Mouse (Mus musculus) small intestine, adult 2 months (tissue): ENCODE data around the gene Gng7. TPM values are rescaled to one million over a fixed set of nuclear protein-coding genes. Genes with fewer than 3 reads are reported as not detected.
A peak's percentile ranks its signal among the peaks of the same experiment; 100 is the strongest.

Experiments
- H3K27ac ChIP-seq: fragments of 200-500 bp; 2 replicates; pipeline ENCODE4 v1.5.1; 2012; ENCODE audit warnings: low read depth, low read length, control low read depth, inconsistent platforms; ENCODE audit not compliant: insufficient read depth
- H3K27me3 ChIP-seq: fragments of 200-500 bp; 2 replicates; pipeline ENCODE4 v1.6.1; 2012; ENCODE audit warnings: mild to moderate bottlenecking, moderate library complexity, low read length, inconsistent platforms; ENCODE audit not compliant: control insufficient read depth, insufficient read depth
- H3K36me3 ChIP-seq: fragments of 200-500 bp; 2 replicates; pipeline ENCODE4 v1.6.1; 2012; ENCODE audit warnings: mild to moderate bottlenecking, low read length, control low read depth, inconsistent platforms; ENCODE audit not compliant: control insufficient read depth, insufficient read depth
- H3K4me1 ChIP-seq: fragments of 200-500 bp; 2 replicates; pipeline ENCODE4 v1.6.1; 2012; ENCODE audit warnings: low read length, inconsistent platforms, mixed read lengths; ENCODE audit not compliant: control insufficient read depth, insufficient read depth, insufficient read length
- H3K4me3 ChIP-seq: fragments of 200-500 bp; 2 replicates; pipeline ENCODE4 v1.5.1; 2012; ENCODE audit warnings: low read depth, mild to moderate bottlenecking, control low read depth, inconsistent platforms, low read length, moderate library complexity
- CTCF ChIP-seq: fragments of 200-500 bp; IDR thresholded peaks from 2 replicates; pipeline ENCODE4 v1.5.1; 2012; ENCODE audit warnings: low read depth, mild to moderate bottlenecking, control low read depth, inconsistent platforms, low read length, moderate library complexity, mixed read lengths; ENCODE audit not compliant: insufficient replicate concordance, insufficient read length; ENCODE audit errors: extremely low read depth
- POLR2A ChIP-seq: fragments of 200-500 bp; IDR thresholded peaks from 2 replicates; pipeline ENCODE4 v1.6.1; 2012; ENCODE audit warnings: low read depth, mild to moderate bottlenecking, control low read depth, inconsistent platforms, low read length, moderate library complexity
- WGBS: fragments of 180-500 bp; shearing (Covaris S2); methylation state at CpG from one replicate; pipeline ENCODE4 v1.1.7; 2018; 5-methylcytosine and 5-hydroxymethylcytosine counted together
- polyA plus RNA-seq: library from polyadenylated mRNA; depleted of rRNA; stranded (reverse); fragments of >200 nt; gene quantifications from 2 replicates; pipeline ENCODE4 v1.2.3, GENCODE M21; 2012

Gng7 gene
- polyA plus RNA-seq, 1 experiment: 0.44 TPM

DNA sequence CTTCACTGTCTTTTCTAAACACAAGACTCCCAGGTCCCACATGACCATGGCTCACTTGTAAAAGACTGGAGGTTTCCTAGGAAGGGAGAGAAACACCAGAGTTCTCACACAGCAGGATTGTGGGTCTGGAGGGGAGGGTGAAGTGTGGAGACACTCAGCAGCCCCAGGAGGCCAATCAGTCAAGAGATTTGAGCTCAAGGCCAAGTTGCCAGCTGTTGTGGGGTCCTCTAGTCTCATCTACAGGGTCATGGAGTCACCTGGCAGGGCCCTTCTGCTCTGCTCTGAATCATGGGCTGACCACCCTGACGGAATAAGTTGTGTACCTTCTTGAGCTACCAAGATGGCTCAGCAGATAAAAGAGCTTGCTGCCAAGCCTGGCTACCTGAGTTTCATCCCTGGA, 41.0 kb downstream of the Gng7 start:
- Histone ChIP-seq H3K27me3 (no peaks in the 10 kb centered on the region), H3K36me3 (no peaks in the 10 kb centered on the region), H3K4me3 (no peak overlapping the region), H3K27ac (no peak overlapping the region), H3K4me1 (peaks cover 28% of the 10 kb centered on the region)
- 90% methylated on average over 1 of the region's 1 CpGs for WGBS
- no peak for TF ChIP-seq POLR2A
- TF ChIP-seq CTCF: no peak

DNA sequence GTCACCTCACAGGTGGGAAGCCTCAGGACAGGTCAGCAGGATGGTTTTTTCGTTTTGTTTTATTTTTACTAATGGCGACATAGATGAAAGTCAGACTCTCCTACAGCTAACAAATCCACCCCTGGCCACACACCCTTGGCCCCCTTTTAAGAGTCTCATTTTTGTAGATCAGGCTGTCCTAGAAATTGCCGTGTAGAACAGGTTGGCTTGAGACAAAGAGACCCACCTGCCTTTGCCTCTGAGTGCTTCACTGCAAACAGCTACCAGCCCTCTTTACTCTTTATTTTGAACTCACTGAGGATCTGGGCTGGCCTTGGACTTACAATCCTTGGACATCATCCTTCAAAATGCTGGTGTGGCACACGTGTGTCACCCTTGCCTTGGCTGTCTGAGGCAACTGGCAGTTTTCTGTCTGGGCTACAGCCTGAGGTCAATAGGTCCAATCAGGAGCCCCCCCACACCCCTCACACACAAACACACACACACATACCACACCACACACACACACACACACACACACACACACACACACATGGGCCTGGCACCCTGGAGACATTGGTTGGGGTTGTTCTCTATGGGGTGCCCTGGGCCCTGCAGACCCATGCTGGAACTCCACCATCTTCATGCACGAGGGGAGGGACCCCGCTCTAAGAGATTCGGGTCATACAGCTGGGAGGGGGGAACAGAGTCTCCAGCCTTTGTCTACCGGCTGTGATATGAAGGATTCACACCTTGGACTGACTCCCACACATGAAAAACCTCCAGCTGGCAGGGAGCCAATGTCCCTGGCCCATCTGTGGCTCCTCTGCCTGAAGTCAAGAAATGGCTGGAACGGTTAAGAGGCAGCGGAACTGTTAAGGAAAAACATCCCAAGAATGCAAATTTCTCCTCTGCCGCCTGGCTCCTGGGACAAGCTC, 42.4 kb downstream of the Gng7 start:
- Histone ChIP-seq H3K27me3 (no peaks in the 10 kb centered on the region), H3K27ac (peak overlapping the region; percentile 66), H3K36me3 (no peaks in the 10 kb centered on the region), H3K4me1 (peaks cover 29% of the 10 kb centered on the region), H3K4me3 (no peak overlapping the region)
- no peak for TF ChIP-seq POLR2A
- TF ChIP-seq CTCF: no peak
- WGBS: 53% methylated on average over 11 of the region's 11 CpGs

- Histone ChIP-seq H3K4me1 (peaks cover 32% of the 10 kb centered on the region), H3K36me3 (no peaks in the 10 kb centered on the region), H3K27me3 (no peaks in the 10 kb centered on the region), H3K4me3 (no peak overlapping the region), H3K27ac (peak overlapping the region; percentile 66)
- WGBS: 16% methylated on average over 15 of the region's 15 CpGs
- TF ChIP-seq CTCF (no peak), POLR2A (no peak; the same call in 1 of the 2 replicates)
These were observed 43.2 kb downstream of the Gng7 start for GRCm38 (mm10) chr10:80971533-80971932.

DNA sequence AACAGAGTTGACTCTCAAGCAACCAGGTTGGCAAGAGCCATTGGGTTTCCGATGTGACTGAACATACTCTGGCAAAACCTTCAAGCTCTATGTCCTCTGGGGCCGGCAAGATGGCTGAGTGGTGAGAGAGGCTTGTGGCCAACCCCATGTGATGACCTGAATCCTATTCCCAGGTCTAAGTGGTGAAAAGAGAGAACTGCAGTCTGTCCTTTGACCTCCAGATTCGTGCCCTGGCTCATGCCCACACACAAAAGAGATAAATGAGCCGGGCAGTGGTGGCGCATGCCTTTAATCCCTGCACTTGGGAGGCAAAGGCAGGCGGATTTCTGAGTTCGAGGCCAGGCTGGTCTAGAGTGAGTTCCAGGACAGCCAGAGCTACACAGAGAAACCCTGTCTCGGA, 44.6 kb downstream of the Gng7 start:
- Histone ChIP-seq H3K4me1 (peaks cover 33% of the 10 kb centered on the region), H3K27ac (no peak overlapping the region), H3K4me3 (no peak overlapping the region), H3K36me3 (no peaks in the 10 kb centered on the region), H3K27me3 (no peaks in the 10 kb centered on the region)
- WGBS: 67% methylated on average over 8 of the region's 8 CpGs
- TF ChIP-seq CTCF (no peak), POLR2A (no peak)

GRCm38 (mm10) chr10:80969298-80969697, 45.4 kb downstream of the Gng7 start:
- Histone ChIP-seq H3K36me3 (no peaks in the 10 kb centered on the region), H3K4me3 (no peak overlapping the region), H3K27me3 (no peaks in the 10 kb centered on the region), H3K4me1 (peaks cover 31% of the 10 kb centered on the region), H3K27ac (no peak overlapping the region)
- 96% methylated on average over 3 of the region's 3 CpGs for WGBS
- no peak for TF ChIP-seq CTCF
- no peak for TF ChIP-seq POLR2A

DNA sequence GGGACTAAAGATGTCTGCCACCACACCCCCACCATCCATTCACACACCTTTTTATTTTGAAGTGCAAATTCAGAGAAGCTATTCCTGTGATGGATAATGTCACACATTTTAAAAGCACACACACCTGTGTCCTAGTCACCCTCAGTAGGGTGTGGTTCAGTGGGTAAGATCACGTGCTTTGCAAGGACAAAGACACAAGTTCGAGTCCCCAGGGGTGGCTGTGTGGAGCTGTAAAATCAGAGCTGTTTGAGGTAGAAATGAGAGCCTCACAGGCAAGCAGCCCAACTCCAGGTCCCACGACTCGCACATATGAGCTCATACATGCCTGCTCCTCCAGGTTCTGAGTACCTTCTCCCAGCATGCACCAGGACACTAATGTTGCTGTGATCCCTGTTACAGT, 46.6 kb downstream of the Gng7 start:
- TF ChIP-seq POLR2A: no peak
- TF ChIP-seq CTCF: no peak
- WGBS: 80% methylated on average over 4 of the region's 4 CpGs

GRCm38 (mm10) chr10:80967101-80967656, 47.6 kb downstream of the Gng7 start:
- no peak overlapping the region for H3K27ac ChIP-seq
- no peak overlapping the region for H3K4me3 ChIP-seq
- TF ChIP-seq POLR2A (no peak), CTCF (no peak)
- H3K4me1 ChIP-seq: peaks cover 33% of the 10 kb centered on the region
- H3K27me3 ChIP-seq: no peaks in the 10 kb centered on the region
- no peaks in the 10 kb centered on the region for H3K36me3 ChIP-seq
- 51% methylated on average over 3 of the region's 3 CpGs for WGBS

More for the DNA sequence above, 46.6 kb downstream of the Gng7 start:
- no peaks in the 10 kb centered on the region for H3K27me3 ChIP-seq
- no peak overlapping the region for H3K4me3 ChIP-seq
- H3K4me1 ChIP-seq: peaks cover 37% of the 10 kb centered on the region
- H3K27ac ChIP-seq: no peak overlapping the region
- H3K36me3 ChIP-seq: no peaks in the 10 kb centered on the region
